Mouse (Mus musculus): ENCODE results near the gene Rcan2. TPM values are rescaled to one million over a fixed set of nuclear protein-coding genes. Genes with fewer than 3 reads are reported as not detected.

Rcan2 gene
- polyA plus RNA-seq, 1 experiment from 2014 or later = 37.6 TPM

GRCm38 (mm10) chr17:44026378-44026777 is 225.2 kb downstream of the Rcan2 start:
- WGBS = 29% methylated on average over 5 of the region's 5 CpGs
- ATAC-seq (ENCODE audit: low FRiP score) (peak; percentile 41; the same call in 1 of the 2 replicates), DNase-seq (ENCODE audit: low spot score) (peak; percentile 27)
- Histone ChIP-seq H3K27ac (ENCODE audit: low read depth, low read length) (peak overlapping the region; percentile 30; the same call in 1 of the 2 replicates), H3K4me2 (replicated peaks; ENCODE audit: low read depth, low read length) (no peak overlapping the region), H3K4me1 (replicated peaks; ENCODE audit: control insufficient read depth, insufficient read depth, low read length) (0 out of 2 replicates have a peak, but pooled peaks cover 2% of the 10 kb centered on the region), H3K4me3 (ENCODE audit: low read depth, low read length) (no peak overlapping the region), H3K9ac (ENCODE audit: low read depth, low read length) (no peak overlapping the region), H3K36me3 (ENCODE audit: control insufficient read depth, insufficient read depth, low read length) (no peaks in the 10 kb centered on the region), H3K9me3 (ENCODE audit: control insufficient read depth, low read length) (no peaks in the 10 kb centered on the region), H3K27me3 (ENCODE audit: control insufficient read depth, insufficient read depth, low read length) (no peaks in the 10 kb centered on the region)

GRCm38 (mm10) chr17:44026786-44027185 is 225.6 kb downstream of the Rcan2 start:
- H3K4me1 ChIP-seq (replicated peaks; ENCODE audit: control insufficient read depth, insufficient read depth, low read length) = 0 out of 2 replicates have a peak, but pooled peaks cover 2% of the 10 kb centered on the region
- no peaks in the 10 kb centered on the region for H3K36me3 ChIP-seq (ENCODE audit: control insufficient read depth, insufficient read depth, low read length)
- H3K4me2 ChIP-seq (replicated peaks; ENCODE audit: low read depth, low read length) = no peak overlapping the region
- no peak overlapping the region for H3K9ac ChIP-seq (ENCODE audit: low read depth, low read length)
- H3K27ac ChIP-seq (ENCODE audit: low read depth, low read length) = no peak overlapping the region
- DNase-seq (ENCODE audit: low spot score) (peak; percentile 14), ATAC-seq (ENCODE audit: low FRiP score) (no peak)
- no peaks in the 10 kb centered on the region for H3K27me3 ChIP-seq (ENCODE audit: control insufficient read depth, insufficient read depth, low read length)
- no peak overlapping the region for H3K4me3 ChIP-seq (ENCODE audit: low read depth, low read length)
- H3K9me3 ChIP-seq (ENCODE audit: control insufficient read depth, low read length) = no peaks in the 10 kb centered on the region

- DNase-seq (ENCODE audit: low spot score) = no peak
- Histone ChIP-seq H3K27me3 (ENCODE audit: control insufficient read depth, insufficient read depth, low read length) (no peaks in the 10 kb centered on the region), H3K36me3 (ENCODE audit: control insufficient read depth, insufficient read depth, low read length) (no peaks in the 10 kb centered on the region), H3K4me2 (replicated peaks; ENCODE audit: low read depth, low read length) (no peak overlapping the region), H3K27ac (ENCODE audit: low read depth, low read length) (no peak overlapping the region), H3K9ac (ENCODE audit: low read depth, low read length) (no peak overlapping the region), H3K9me3 (ENCODE audit: control insufficient read depth, low read length) (no peaks in the 10 kb centered on the region), H3K4me3 (ENCODE audit: low read depth, low read length) (no peak overlapping the region), H3K4me1 (replicated peaks; ENCODE audit: control insufficient read depth, insufficient read depth, low read length) (0 out of 2 replicates have a peak, but pooled peaks cover 2% of the 10 kb centered on the region)
- ATAC-seq (ENCODE audit: low FRiP score) = no peak
- WGBS = 90% methylated on average over 9 of the region's 9 CpGs
These were observed 226.2 kb downstream of the Rcan2 start for GRCm38 (mm10) chr17:44027311-44027710.

GRCm38 (mm10) chr17:44029616-44030015 is 228.5 kb downstream of the Rcan2 start:
- Histone ChIP-seq H3K4me2 (replicated peaks; ENCODE audit: low read depth, low read length) (no peak overlapping the region), H3K4me3 (ENCODE audit: low read depth, low read length) (no peak overlapping the region), H3K4me1 (replicated peaks; ENCODE audit: control insufficient read depth, insufficient read depth, low read length) (0 out of 2 replicates have a peak, but pooled peaks cover 2% of the 10 kb centered on the region), H3K27me3 (ENCODE audit: control insufficient read depth, insufficient read depth, low read length) (no peaks in the 10 kb centered on the region), H3K9ac (ENCODE audit: low read depth, low read length) (no peak overlapping the region), H3K9me3 (ENCODE audit: control insufficient read depth, low read length) (no peaks in the 10 kb centered on the region), H3K36me3 (ENCODE audit: control insufficient read depth, insufficient read depth, low read length) (no peaks in the 10 kb centered on the region), H3K27ac (ENCODE audit: low read depth, low read length) (no peak overlapping the region)
- ATAC-seq (ENCODE audit: low FRiP score) = no peak
- no peak for DNase-seq (ENCODE audit: low spot score)
- 75% methylated on average over 5 of the region's 5 CpGs for WGBS

GRCm38 (mm10) chr17:44030776-44031587 is 229.8 kb downstream of the Rcan2 start:
- 0 out of 2 replicates have a peak, but pooled peaks cover under 1% of the 10 kb centered on the region for H3K4me1 ChIP-seq (replicated peaks; ENCODE audit: control insufficient read depth, insufficient read depth, low read length)
- no peaks in the 10 kb centered on the region for H3K9me3 ChIP-seq (ENCODE audit: control insufficient read depth, low read length)
- WGBS = 38% methylated on average over 3 of the region's 3 CpGs
- H3K9ac ChIP-seq (ENCODE audit: low read depth, low read length) = no peak overlapping the region
- no peaks in the 10 kb centered on the region for H3K27me3 ChIP-seq (ENCODE audit: control insufficient read depth, insufficient read depth, low read length)
- no peaks in the 10 kb centered on the region for H3K36me3 ChIP-seq (ENCODE audit: control insufficient read depth, insufficient read depth, low read length)
- H3K4me3 ChIP-seq (ENCODE audit: low read depth, low read length) = no peak overlapping the region
- H3K27ac ChIP-seq (ENCODE audit: low read depth, low read length) = no peak overlapping the region
- no peak overlapping the region for H3K4me2 ChIP-seq (replicated peaks; ENCODE audit: low read depth, low read length)
- ATAC-seq (ENCODE audit: low FRiP score) (no peak), DNase-seq (ENCODE audit: low spot score) (no peak)

- H3K9me3 ChIP-seq (ENCODE audit: control insufficient read depth, low read length) = no peaks in the 10 kb centered on the region
- no peak overlapping the region for H3K27ac ChIP-seq (ENCODE audit: low read depth, low read length)
- H3K27me3 ChIP-seq (ENCODE audit: control insufficient read depth, insufficient read depth, low read length) = no peaks in the 10 kb centered on the region
- H3K4me3 ChIP-seq (ENCODE audit: low read depth, low read length) = no peak overlapping the region
- H3K36me3 ChIP-seq (ENCODE audit: control insufficient read depth, insufficient read depth, low read length) = no peaks in the 10 kb centered on the region
- ATAC-seq (ENCODE audit: low FRiP score) (no peak), DNase-seq (ENCODE audit: low spot score) (no peak)
- H3K4me2 ChIP-seq (replicated peaks; ENCODE audit: low read depth, low read length) = no peak overlapping the region
- no peaks in the 10 kb centered on the region for H3K4me1 ChIP-seq (replicated peaks; ENCODE audit: control insufficient read depth, insufficient read depth, low read length)
- no peak overlapping the region for H3K9ac ChIP-seq (ENCODE audit: low read depth, low read length)
- WGBS = 100% methylated on average over 1 of the region's 1 CpGs
These were observed 233.9 kb downstream of the Rcan2 start for GRCm38 (mm10) chr17:44035005-44035404.

- no peak for ATAC-seq (ENCODE audit: low FRiP score)
- WGBS = 63% methylated on average over 9 of the region's 9 CpGs
- Histone ChIP-seq H3K36me3 (ENCODE audit: control insufficient read depth, insufficient read depth, low read length) (no peaks in the 10 kb centered on the region), H3K4me2 (replicated peaks; ENCODE audit: low read depth, low read length) (no peak overlapping the region), H3K27ac (ENCODE audit: low read depth, low read length) (no peak overlapping the region), H3K4me3 (ENCODE audit: low read depth, low read length) (no peak overlapping the region), H3K4me1 (replicated peaks; ENCODE audit: control insufficient read depth, insufficient read depth, low read length) (no peaks in the 10 kb centered on the region), H3K9ac (ENCODE audit: low read depth, low read length) (no peak overlapping the region), H3K9me3 (ENCODE audit: control insufficient read depth, low read length) (no peaks in the 10 kb centered on the region), H3K27me3 (ENCODE audit: control insufficient read depth, insufficient read depth, low read length) (no peaks in the 10 kb centered on the region)
- DNase-seq (ENCODE audit: low spot score) = peak; percentile 62
These were observed 237.5 kb downstream of the Rcan2 start for GRCm38 (mm10) chr17:44038656-44039055.

- Histone ChIP-seq H3K4me1 (replicated peaks; ENCODE audit: control insufficient read depth, insufficient read depth, low read length) (no peaks in the 10 kb centered on the region), H3K4me2 (replicated peaks; ENCODE audit: low read depth, low read length) (no peak overlapping the region), H3K9me3 (ENCODE audit: control insufficient read depth, low read length) (no peaks in the 10 kb centered on the region), H3K4me3 (ENCODE audit: low read depth, low read length) (no peak overlapping the region), H3K36me3 (ENCODE audit: control insufficient read depth, insufficient read depth, low read length) (no peaks in the 10 kb centered on the region), H3K27ac (ENCODE audit: low read depth, low read length) (no peak overlapping the region), H3K9ac (ENCODE audit: low read depth, low read length) (no peak overlapping the region), H3K27me3 (ENCODE audit: control insufficient read depth, insufficient read depth, low read length) (no peaks in the 10 kb centered on the region)
- DNase-seq (ENCODE audit: low spot score) = no peak
- 99% methylated on average over 2 of the region's 2 CpGs for WGBS
- ATAC-seq (ENCODE audit: low FRiP score) = no peak
These were observed 239.3 kb downstream of the Rcan2 start for GRCm38 (mm10) chr17:44040449-44040848.

GRCm38 (mm10) chr17:44042301-44042700 is 241.2 kb downstream of the Rcan2 start:
- H3K4me1 ChIP-seq (replicated peaks; ENCODE audit: control insufficient read depth, insufficient read depth, low read length) = no peaks in the 10 kb centered on the region
- H3K36me3 ChIP-seq (ENCODE audit: control insufficient read depth, insufficient read depth, low read length) = no peaks in the 10 kb centered on the region
- H3K27me3 ChIP-seq (ENCODE audit: control insufficient read depth, insufficient read depth, low read length) = no peaks in the 10 kb centered on the region
- no peak overlapping the region for H3K27ac ChIP-seq (ENCODE audit: low read depth, low read length)
- H3K4me3 ChIP-seq (ENCODE audit: low read depth, low read length) = no peak overlapping the region
- H3K9ac ChIP-seq (ENCODE audit: low read depth, low read length) = no peak overlapping the region
- H3K4me2 ChIP-seq (replicated peaks; ENCODE audit: low read depth, low read length) = no peak overlapping the region
- no peaks in the 10 kb centered on the region for H3K9me3 ChIP-seq (ENCODE audit: control insufficient read depth, low read length)
- no peak for DNase-seq (ENCODE audit: low spot score)
- ATAC-seq (ENCODE audit: low FRiP score) = no peak
- WGBS = 87% methylated on average over 2 of the region's 2 CpGs
